Mouse (Mus musculus) lung, postnatal 0 days (tissue): ENCODE data around the gene Adamtsl3. TPM values are rescaled to one million over a fixed set of nuclear protein-coding genes. Genes with fewer than 3 reads are reported as not detected.

Experiments
- ATAC-seq: fragments of 200-750 bp; cut with Nextera tagmentation; 2 replicates; pipeline ENCODE4 v1.8.0; 2017; ENCODE audit warnings: moderate library complexity
- DNase-seq: peaks from one replicate; pipeline ENCODE4 v3.0.0-alpha.2; 2016; ENCODE audit warnings: low spot score
- H3K27ac ChIP-seq: fragments of 300-500 bp; sonication (generic); 2 replicates; pipeline ENCODE4 v1.5.1; 2014; ENCODE audit warnings: antibody characterized with exemption, mild to moderate bottlenecking, low read length, mixed read lengths
- H3K27me3 ChIP-seq: fragments of 300-500 bp; sonication (generic); replicated peaks from 2 replicates; pipeline ENCODE4 v1.6.1; 2014; ENCODE audit warnings: low read length, mixed read lengths; ENCODE audit not compliant: insufficient read depth
- H3K36me3 ChIP-seq: fragments of 300-500 bp; sonication (generic); 2 replicates; pipeline ENCODE4 v1.6.1; 2014; ENCODE audit warnings: low read length, mixed read lengths; ENCODE audit not compliant: insufficient read depth
- H3K4me1 ChIP-seq: fragments of 300-500 bp; sonication (generic); 2 replicates; pipeline ENCODE4 v1.6.1; 2014; ENCODE audit warnings: antibody characterized with exemption, low read depth, low read length, mixed read lengths; ENCODE audit not compliant: insufficient read depth
- H3K4me2 ChIP-seq: fragments of 300-500 bp; sonication (generic); replicated peaks from 2 replicates; pipeline ENCODE4 v1.6.1; 2014; ENCODE audit warnings: low read depth, mild to moderate bottlenecking, low read length, moderate library complexity, mixed read lengths
- H3K4me3 ChIP-seq: fragments of 300-500 bp; sonication (generic); 2 replicates; pipeline ENCODE4 v1.5.1; 2014; ENCODE audit warnings: low read depth, low read length
- H3K9ac ChIP-seq: fragments of 300-500 bp; sonication (generic); replicated peaks from 2 replicates; pipeline ENCODE4 v1.6.1; 2014; ENCODE audit warnings: low read depth, mild to moderate bottlenecking
- H3K9me3 ChIP-seq: fragments of 300-500 bp; sonication (generic); 2 replicates; pipeline ENCODE4 v1.6.1; 2016; ENCODE audit warnings: low read length, mixed read lengths
- CTCF ChIP-seq: IDR thresholded peaks from 2 replicates; pipeline ENCODE4 v1.5.1; 2016; ENCODE audit warnings: antibody characterized with exemption, mild to moderate bottlenecking
- EP300 ChIP-seq: IDR thresholded peaks from 2 replicates; pipeline ENCODE4 v1.6.1; 2016; ENCODE audit warnings: antibody characterized with exemption, mild to moderate bottlenecking, control low read depth
- WGBS: fragments of 180-500 bp; shearing (Covaris S2); extraction: QIAGEN DNeasy Blood & Tissue Kit; methylation state at CpG from one replicate; pipeline ENCODE4 v1.1.7; 2014; 5-methylcytosine and 5-hydroxymethylcytosine counted together
- polyA plus RNA-seq: library from polyadenylated mRNA; unstranded; fragments of >200 nt; fragmentation: Nextera tagmentation; extraction: Ambion mirVana; gene quantifications from 2 replicates; pipeline ENCODE4 v1.2.1, GENCODE M21; 2015

Adamtsl3 gene
- polyA plus RNA-seq, 1 experiment from 2014 or later, result 2.4 TPM

- Histone ChIP-seq H3K9me3 (no peaks in the 10 kb centered on the region), H3K27me3 (no peaks in the 10 kb centered on the region), H3K4me2 (no peak overlapping the region), H3K4me3 (no peak overlapping the region), H3K27ac (no peak overlapping the region), H3K36me3 (no peaks in the 10 kb centered on the region), H3K4me1 (no peaks in the 10 kb centered on the region), H3K9ac (no peak overlapping the region)
- DNase-seq, result peak; percentile 29
- ATAC-seq, result peak; percentile 40; the same call in 1 of the 2 replicates
- no peak for TF ChIP-seq CTCF
- TF ChIP-seq EP300, result no peak
- WGBS, result 18% methylated on average over 2 of the region's 2 CpGs
Observed at GRCm38 (mm10) chr7:82458376-82458775, 122.9 kb downstream of the Adamtsl3 start.

GRCm38 (mm10) chr7:82462921-82463523, 127.5 kb downstream of the Adamtsl3 start:
- H3K27me3 ChIP-seq, result no peaks in the 10 kb centered on the region
- H3K27ac ChIP-seq, result no peak overlapping the region
- H3K36me3 ChIP-seq, result no peaks in the 10 kb centered on the region
- no peak for DNase-seq
- no peak for ATAC-seq
- 53% methylated on average over 10 of the region's 10 CpGs for WGBS
- no peak overlapping the region for H3K4me3 ChIP-seq
- TF ChIP-seq EP300, result no peak
- TF ChIP-seq CTCF, result no peak
- no peaks in the 10 kb centered on the region for H3K4me1 ChIP-seq
- H3K9me3 ChIP-seq, result no peaks in the 10 kb centered on the region
- no peak overlapping the region for H3K4me2 ChIP-seq
- no peak overlapping the region for H3K9ac ChIP-seq

GRCm38 (mm10) chr7:82464364-82464763, 128.9 kb downstream of the Adamtsl3 start:
- no peak for TF ChIP-seq CTCF
- no peak for TF ChIP-seq EP300
- no peak overlapping the region for H3K4me2 ChIP-seq
- H3K9me3 ChIP-seq, result no peaks in the 10 kb centered on the region
- ATAC-seq (no peak), DNase-seq (no peak)
- H3K9ac ChIP-seq, result no peak overlapping the region
- H3K4me1 ChIP-seq, result no peaks in the 10 kb centered on the region
- no peaks in the 10 kb centered on the region for H3K36me3 ChIP-seq
- H3K4me3 ChIP-seq, result no peak overlapping the region
- H3K27me3 ChIP-seq, result no peaks in the 10 kb centered on the region
- H3K27ac ChIP-seq, result no peak overlapping the region
- 61% methylated on average over 2 of the region's 2 CpGs for WGBS

- 61% methylated on average over 6 of the region's 6 CpGs for WGBS
- Histone ChIP-seq H3K27me3 (no peaks in the 10 kb centered on the region), H3K9me3 (no peaks in the 10 kb centered on the region), H3K36me3 (no peaks in the 10 kb centered on the region), H3K4me3 (no peak overlapping the region), H3K9ac (no peak overlapping the region), H3K27ac (no peak overlapping the region), H3K4me2 (no peak overlapping the region), H3K4me1 (no peaks in the 10 kb centered on the region)
- ATAC-seq (no peak), DNase-seq (no peak)
- TF ChIP-seq CTCF (peak; percentile 51), EP300 (no peak)
Observed at GRCm38 (mm10) chr7:82465437-82465836, 129.9 kb downstream of the Adamtsl3 start.

- H3K9me3 ChIP-seq, result no peaks in the 10 kb centered on the region
- TF ChIP-seq EP300 (no peak), CTCF (no peak)
- H3K9ac ChIP-seq, result no peak overlapping the region
- ATAC-seq (no peak), DNase-seq (no peak)
- H3K4me1 ChIP-seq, result no peaks in the 10 kb centered on the region
- H3K27ac ChIP-seq, result no peak overlapping the region
- H3K36me3 ChIP-seq, result no peaks in the 10 kb centered on the region
- H3K27me3 ChIP-seq, result no peaks in the 10 kb centered on the region
- WGBS, result 78% methylated on average over 16 of the region's 16 CpGs
- no peak overlapping the region for H3K4me2 ChIP-seq
- H3K4me3 ChIP-seq, result no peak overlapping the region
Observed at GRCm38 (mm10) chr7:82476441-82477221, 141.1 kb downstream of the Adamtsl3 start.

GRCm38 (mm10) chr7:82478461-82478860, 143.0 kb downstream of the Adamtsl3 start:
- ATAC-seq, result no peak
- WGBS, result 63% methylated on average over 3 of the region's 3 CpGs
- no peak for TF ChIP-seq CTCF
- no peak for TF ChIP-seq EP300

More at GRCm38 (mm10) chr7:82478461-82478860, 143.0 kb downstream of the Adamtsl3 start:
- no peak overlapping the region for H3K4me2 ChIP-seq
- H3K9me3 ChIP-seq, result no peaks in the 10 kb centered on the region
- no peaks in the 10 kb centered on the region for H3K36me3 ChIP-seq
- no peaks in the 10 kb centered on the region for H3K4me1 ChIP-seq
- no peak overlapping the region for H3K27ac ChIP-seq
- no peak for DNase-seq
- H3K9ac ChIP-seq, result no peak overlapping the region
- H3K4me3 ChIP-seq, result no peak overlapping the region
- no peaks in the 10 kb centered on the region for H3K27me3 ChIP-seq
